Mouse (Mus musculus) limb, embryonic 14.5 days (tissue): ENCODE data around the gene Tube1. TPM values are rescaled to one million over a fixed set of nuclear protein-coding genes. Genes with fewer than 3 reads are reported as not detected.

Experiments
- ATAC-seq: fragments of 200-750 bp; cut with Nextera tagmentation; 2 replicates; pipeline ENCODE4 v1.8.0; 2017; ENCODE audit warnings: low read depth, moderate number of reproducible peaks, moderate TSS enrichment; ENCODE audit not compliant: low FRiP score
- DNase-seq: peaks from one replicate; pipeline ENCODE4 v3.0.0-alpha.2; 2015; ENCODE audit warnings: low spot score
- H3K27ac ChIP-seq: fragments of 300-500 bp; sonication (generic); replicated peaks from 2 replicates; pipeline ENCODE4 v1.5.1; 2014; ENCODE audit warnings: low read depth, mild to moderate bottlenecking, low read length, moderate library complexity, mixed read lengths
- H3K27me3 ChIP-seq: fragments of 300-500 bp; sonication (generic); 2 replicates; pipeline ENCODE4 v1.6.1; 2014; ENCODE audit warnings: low read length, mixed read lengths; ENCODE audit not compliant: control insufficient read depth, insufficient read depth
- H3K36me3 ChIP-seq: fragments of 300-500 bp; sonication (generic); 2 replicates; pipeline ENCODE4 v1.6.1; 2014; ENCODE audit warnings: mild to moderate bottlenecking, low read length, moderate library complexity, mixed read lengths; ENCODE audit not compliant: control insufficient read depth, insufficient read depth
- H3K4me1 ChIP-seq: fragments of 300-500 bp; sonication (generic); 2 replicates; pipeline ENCODE4 v1.6.1; 2014; ENCODE audit warnings: antibody characterized with exemption, low read length, mixed read lengths; ENCODE audit not compliant: control insufficient read depth, insufficient read depth
- H3K4me2 ChIP-seq: fragments of 300-500 bp; sonication (generic); replicated peaks from 2 replicates; pipeline ENCODE4 v1.6.1; 2014; ENCODE audit warnings: low read depth, mild to moderate bottlenecking, low read length, moderate library complexity; ENCODE audit not compliant: severe bottlenecking
- H3K4me3 ChIP-seq: fragments of 300-500 bp; sonication (generic); replicated peaks from 2 replicates; pipeline ENCODE4 v1.5.1; 2014; ENCODE audit warnings: low read length
- H3K9ac ChIP-seq: fragments of 300-500 bp; sonication (generic); 2 replicates; pipeline ENCODE4 v1.6.1; 2014; ENCODE audit warnings: mild to moderate bottlenecking, low read depth, low read length, moderate library complexity; ENCODE audit not compliant: severe bottlenecking
- H3K9me3 ChIP-seq: fragments of 300-500 bp; sonication (generic); 2 replicates; pipeline ENCODE4 v1.6.1; 2016; ENCODE audit warnings: low read length; ENCODE audit not compliant: control insufficient read depth
- POLR2A ChIP-seq: fragments of 200-500 bp; IDR thresholded peaks from 2 replicates; pipeline ENCODE4 v1.8.0; 2012; ENCODE audit warnings: inconsistent platforms, mild to moderate bottlenecking, moderate library complexity, borderline replicate concordance; ENCODE audit not compliant: insufficient read depth, insufficient read length; ENCODE audit errors: extremely low read depth
- WGBS: fragments of 180-500 bp; shearing (Covaris S2); extraction: QIAGEN DNeasy Blood & Tissue Kit; methylation state at CpG from one replicate; pipeline ENCODE4 v1.1.7; 2014; 5-methylcytosine and 5-hydroxymethylcytosine counted together
- polyA plus RNA-seq, 2 experiments: library from polyadenylated mRNA; depleted of rRNA in 1 of 2; stranded (reverse) in 1 of 2; unstranded in 1 of 2; fragments of >200 nt; fragmentation: Nextera tagmentation in 1 of 2; extraction: Ambion mirVana in 1 of 2; gene quantifications; 2 replicates each; pipeline versions ENCODE4 v1.2.1 to v1.2.3; 2012 to 2014

Tube1 gene
- polyA plus RNA-seq, 2 experiments = 18.0 to 21.1 TPM

- ATAC-seq (no peak), DNase-seq (no peak)
- Histone ChIP-seq H3K27ac (no peak overlapping the region), H3K36me3 (no peaks in the 10 kb centered on the region), H3K4me2 (no peak overlapping the region), H3K9me3 (no peaks in the 10 kb centered on the region), H3K27me3 (no peaks in the 10 kb centered on the region), H3K9ac (no peak overlapping the region), H3K4me1 (0 out of 2 replicates have a peak, but pooled peaks cover 17% of the 10 kb centered on the region), H3K4me3 (no peak overlapping the region)
- no peak for TF ChIP-seq POLR2A
- 53% methylated on average over 11 of the region's 11 CpGs for WGBS
Measured at GRCm38 (mm10) chr10:39167611-39168010, 33.8 kb downstream of the Tube1 start.

GRCm38 (mm10) chr10:39169642-39170041 is 35.9 kb downstream of the Tube1 start:
- Histone ChIP-seq H3K9me3 (no peaks in the 10 kb centered on the region), H3K4me3 (peak overlapping the region; percentile 18; the same call in 1 of the 2 replicates), H3K27me3 (no peaks in the 10 kb centered on the region), H3K4me1 (0 out of 2 replicates have a peak, but pooled peaks cover 23% of the 10 kb centered on the region), H3K27ac (no peak overlapping the region), H3K4me2 (peak overlapping the region; percentile 43), H3K9ac (no peak overlapping the region), H3K36me3 (no peaks in the 10 kb centered on the region)
- no peak for TF ChIP-seq POLR2A
- DNase-seq = no peak
- ATAC-seq = no peak
- WGBS = 19% methylated on average over 9 of the region's 9 CpGs

- no peak overlapping the region for H3K27ac ChIP-seq
- no peak overlapping the region for H3K9ac ChIP-seq
- H3K36me3 ChIP-seq = no peaks in the 10 kb centered on the region
- 1% methylated on average over 8 of the region's 8 CpGs for WGBS
- peak; percentile 80 for DNase-seq
- TF ChIP-seq POLR2A = no peak
- H3K27me3 ChIP-seq = no peaks in the 10 kb centered on the region
- ATAC-seq = no peak
- no peaks in the 10 kb centered on the region for H3K9me3 ChIP-seq
- H3K4me1 ChIP-seq = 0 out of 2 replicates have a peak, but pooled peaks cover 23% of the 10 kb centered on the region
- peak overlapping the region; percentile 18 for H3K4me3 ChIP-seq
- H3K4me2 ChIP-seq = peak overlapping the region; percentile 43
Measured at GRCm38 (mm10) chr10:39170181-39170580, 36.4 kb downstream of the Tube1 start.

GRCm38 (mm10) chr10:39170706-39171105 is 36.9 kb downstream of the Tube1 start:
- no peak for TF ChIP-seq POLR2A
- Histone ChIP-seq H3K4me3 (no peak overlapping the region), H3K27ac (no peak overlapping the region), H3K36me3 (no peaks in the 10 kb centered on the region), H3K4me1 (0 out of 2 replicates have a peak, but pooled peaks cover 23% of the 10 kb centered on the region), H3K9ac (no peak overlapping the region), H3K27me3 (no peaks in the 10 kb centered on the region), H3K9me3 (no peaks in the 10 kb centered on the region), H3K4me2 (peak overlapping the region; percentile 31; the same call in 1 of the 2 replicates)
- no peak for DNase-seq
- no peak for ATAC-seq
- WGBS = 20% methylated on average over 6 of the region's 6 CpGs

GRCm38 (mm10) chr10:39171134-39171533 is 37.4 kb downstream of the Tube1 start:
- H3K27ac ChIP-seq = peak overlapping the region; percentile 70
- no peaks in the 10 kb centered on the region for H3K9me3 ChIP-seq
- H3K4me1 ChIP-seq = 0 out of 2 replicates have a peak, but pooled peaks cover 23% of the 10 kb centered on the region
- H3K9ac ChIP-seq = peak overlapping the region; percentile 25; the same call in 1 of the 2 replicates
- peak overlapping the region; percentile 79 for H3K4me2 ChIP-seq
- ATAC-seq (peak; percentile 87), DNase-seq (peak; percentile 94)
- under 1% methylated on average over 19 of the region's 19 CpGs for WGBS
- no peaks in the 10 kb centered on the region for H3K27me3 ChIP-seq
- TF ChIP-seq POLR2A = no peak
- no peaks in the 10 kb centered on the region for H3K36me3 ChIP-seq
- peak overlapping the region; percentile 43 for H3K4me3 ChIP-seq
